In the genomic region with DNA sequence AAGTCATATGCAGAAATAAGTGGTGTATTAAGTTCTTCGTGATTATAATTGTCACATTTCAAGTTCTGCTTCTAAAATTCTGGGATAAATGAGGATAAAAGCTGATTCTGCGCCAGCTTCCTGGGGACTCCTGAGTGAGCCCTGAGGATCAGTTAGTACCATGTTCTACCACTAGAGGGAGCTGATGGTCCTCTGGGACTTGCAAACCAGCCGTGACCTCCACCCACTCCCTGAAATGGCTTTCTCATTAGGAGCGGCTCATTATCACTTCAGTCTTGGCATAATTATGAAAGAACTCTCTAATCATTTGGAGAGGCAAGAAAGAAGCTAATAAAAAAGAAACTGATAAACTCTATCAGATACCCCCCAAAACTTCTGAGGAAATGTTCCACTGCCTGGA, we compare ENCODE assay signal across 9 mouse cellular contexts. TPM values are rescaled to one million over a fixed set of nuclear protein-coding genes. Genes with fewer than 3 reads are reported as not detected.
DNase-seq lines count a peak whose midpoint lies in the region; ATAC-seq and TF ChIP-seq lines count a peak whose summit lies in the region.
"Had no signal": no experiment of that assay in that cellular context is flagged by ENCODE, and none has a peak within 500 bp of the region (broad histone marks: within the 10 kb centered on the region; RNA-seq: fewer than 3 reads in every experiment).

No protein-coding gene starts in this region.

- H3K9me3 ChIP-seq in heart, embryonic 11.5 days (replicated peaks; ENCODE audit: control insufficient read depth, low read length): no peaks in the 10 kb centered on the region
- H3K9me3 ChIP-seq: limb, embryonic 13.5 days had no signal

- no peaks in the 10 kb centered on the region for H3K79me2 ChIP-seq in heart, adult 2 months (replicated peaks; ENCODE audit: control insufficient read depth, insufficient read depth, low read length)

- H3K9ac ChIP-seq in heart, adult 2 months (ENCODE audit: low read depth, low read length): no peak overlapping the region
- H3K9ac ChIP-seq in heart, embryonic 11.5 days (ENCODE audit: low read depth, low read length): no peak overlapping the region
- H3K9ac ChIP-seq: limb, embryonic 13.5 days had no signal

- no peaks in the 10 kb centered on the region for H3K27me3 ChIP-seq in heart, adult 2 months (ENCODE audit: control insufficient read depth, insufficient read depth, low read length)
- no peaks in the 10 kb centered on the region for H3K27me3 ChIP-seq in heart, embryonic 11.5 days (ENCODE audit: control insufficient read depth, insufficient read depth, low read length)

- DNase-seq in heart, adult 2 months: peak; percentile 40
- DNase-seq in ES-CJ7 (ENCODE audit: low read depth, low spot score): peak; percentile 56
- DNase-seq in cerebellum, adult 9-11 months: peak; percentile 10
- peak; percentile 38 for DNase-seq in gastrocnemius, postnatal 10 days
- DNase-seq in layer of hippocampus, adult 11-12 months (ENCODE audit: low spot score): peak; percentile 72
- peak; percentile 87 for DNase-seq in lung, postnatal 36 days
- peak; percentile 60 for DNase-seq in testis, postnatal 14 days (ENCODE audit: low spot score)

- no peak for ATAC-seq in heart, embryonic 11.5 days (replicated peaks; ENCODE audit: insufficient number of reproducible peaks, low FRiP score, low TSS enrichment)

- H3K4me3 ChIP-seq in heart, adult 2 months: no peak overlapping the region
- no peak overlapping the region for H3K4me3 ChIP-seq in heart, embryonic 11.5 days (ENCODE audit: low read depth, low read length)
- H3K4me3 ChIP-seq: limb, embryonic 13.5 days had no signal

- H3K27ac ChIP-seq in heart, adult 2 months: no peak overlapping the region
- no peak overlapping the region for H3K27ac ChIP-seq in heart, embryonic 11.5 days (ENCODE audit: low read depth, low read length)
- H3K27ac ChIP-seq: limb, embryonic 13.5 days had no signal

- no peak overlapping the region for H3K4me2 ChIP-seq in heart, embryonic 11.5 days
- H3K4me2 ChIP-seq: limb, embryonic 13.5 days had no signal

- TF ChIP-seq CTCF in heart, adult 2 months (IDR thresholded peaks at IDR 0.05): no peak

- no peaks in the 10 kb centered on the region for H3K36me3 ChIP-seq in heart, adult 2 months (ENCODE audit: control insufficient read depth, insufficient read depth, low read length)
- no peaks in the 10 kb centered on the region for H3K36me3 ChIP-seq in heart, embryonic 11.5 days (ENCODE audit: control insufficient read depth, insufficient read depth, low read length)
- H3K36me3 ChIP-seq: limb, embryonic 13.5 days had no signal

- 0 out of 2 replicates have a peak, but pooled peaks have one; percentile 38 for TF ChIP-seq EP300 in heart, adult 2 months (IDR thresholded peaks at IDR 0.05; ENCODE audit: insufficient read depth, low read depth, low read length)

- WGBS in heart, adult 2 months: 9% methylated on average over 4 of the region's 4 CpGs
- 18% methylated on average over 4 of the region's 4 CpGs for WGBS in heart, embryonic 11.5 days (ENCODE audit: insufficient replicate concordance)

- no peak for TF ChIP-seq POLR2A in heart, adult 2 months (IDR thresholded peaks at IDR 0.05; ENCODE audit: insufficient read depth, low read depth, low read length)

- no peaks in the 10 kb centered on the region for H3K4me1 ChIP-seq in heart, adult 2 months (ENCODE audit: control insufficient read depth, insufficient read depth, low read length)
- no peaks in the 10 kb centered on the region for H3K4me1 ChIP-seq in heart, embryonic 11.5 days (ENCODE audit: control insufficient read depth, insufficient read depth, low read length)

- intact Hi-C loops in heart, adult 2 months (cut with DNase I): loop anchor here (1.0 kb wide), 1 partner anchor 186 kb away; no protein-coding TSS in a partner anchor

RNA-seq across cellular contexts. Expression of a gene that starts 19.0 kb away (rescaled TPM):
- total RNA-seq in heart, adult 2 months (2021): under 1 TPM; 0.37 to 0.41 TPM
- polyA plus RNA-seq in heart, adult 2 months (2012; rRNA removed): 0.25 and 0.73 TPM in 2 replicates
- polyA plus RNA-seq in heart, embryonic 11.5 days (2014; fragmentation: Nextera tagmentation; extraction: Ambion mirVana): not detected in 2 replicates
- total RNA-seq in gastrocnemius, postnatal 10 days (2021): 10 to 100 TPM in 1 of 2 experiments, 1 to 10 TPM in 1; 6.3 to 18.7 TPM

RNA-seq across cellular contexts. Expression of a gene that starts 45.6 kb away (rescaled TPM):
- under 1 TPM; 0.64 to 0.86 TPM for total RNA-seq in heart, adult 2 months (2021)
- 0.02 and 0.26 TPM in 2 replicates for polyA plus RNA-seq in heart, adult 2 months (2012; rRNA removed)
- 2.6 and 2.8 TPM in 2 replicates for polyA plus RNA-seq in heart, embryonic 11.5 days (2014; fragmentation: Nextera tagmentation; extraction: Ambion mirVana)
- under 1 TPM; 0.16 to 0.25 TPM for total RNA-seq in gastrocnemius, postnatal 10 days (2021)

Comparison
In these comparisons a context has a peak if more than half of its experiments do, and no peak if none do; other contexts are left out.
1. DNase-seq: peak in every context shown above with its lines; median percentile 87 in lung, postnatal 36 days; 72 in layer of hippocampus, adult 11-12 months; 60 in testis, postnatal 14 days; 56 in ES-CJ7; 40 in heart, adult 2 months; 38 in gastrocnemius, postnatal 10 days; 10 in cerebellum, adult 9-11 months.
2. RNA of a gene that starts 19.0 kb away (total RNA-seq): 6.3 to 18.7 TPM in gastrocnemius, postnatal 10 days; 0.37 to 0.41 TPM in heart, adult 2 months; every median in the first group is over 4 times any median in the second.